Mouse (Mus musculus) midbrain, postnatal 0 days (tissue): ENCODE data around the gene Sema5a. TPM values are rescaled to one million over a fixed set of nuclear protein-coding genes. Genes with fewer than 3 reads are reported as not detected.
A peak's percentile ranks its signal among the peaks of the same experiment; 100 is the strongest.

ENCODE experiments used
- ATAC-seq: fragments of 200-750 bp; cut with Nextera tagmentation; 2 replicates; pipeline ENCODE4 v1.8.0; 2017; ENCODE audit warnings: moderate number of reproducible peaks, mild to moderate bottlenecking, moderate TSS enrichment, moderate library complexity; ENCODE audit not compliant: low FRiP score
- DNase-seq: peaks from one replicate; pipeline ENCODE4 v3.0.0-alpha.2; 2015; ENCODE audit warnings: low spot score
- H3K27ac ChIP-seq: fragments of 300-500 bp; sonication (generic); 2 replicates; pipeline ENCODE4 v1.5.1; 2014; ENCODE audit warnings: low read depth, mild to moderate bottlenecking, low read length, mixed read lengths
- H3K27me3 ChIP-seq: fragments of 300-500 bp; sonication (generic); 2 replicates; pipeline ENCODE4 v1.6.1; 2014; ENCODE audit warnings: low read length, control low read depth, mixed read lengths; ENCODE audit not compliant: insufficient read depth
- H3K36me3 ChIP-seq: fragments of 300-500 bp; sonication (generic); 2 replicates; pipeline ENCODE4 v1.6.1; 2014; ENCODE audit warnings: low read length, control low read depth, mixed read lengths; ENCODE audit not compliant: insufficient read depth
- H3K4me1 ChIP-seq: fragments of 300-500 bp; sonication (generic); 2 replicates; pipeline ENCODE4 v1.6.1; 2014; ENCODE audit warnings: mild to moderate bottlenecking, control low read depth, antibody characterized with exemption, low read length, mixed read lengths; ENCODE audit not compliant: insufficient read depth
- H3K4me2 ChIP-seq: fragments of 300-500 bp; sonication (generic); 2 replicates; pipeline ENCODE4 v1.6.1; 2014; ENCODE audit warnings: low read depth, mild to moderate bottlenecking, low read length, mixed read lengths; ENCODE audit not compliant: poor library complexity, severe bottlenecking
- H3K4me3 ChIP-seq: fragments of 300-500 bp; sonication (generic); 2 replicates; pipeline ENCODE4 v1.5.1; 2014; ENCODE audit warnings: low read depth, mild to moderate bottlenecking, low read length, moderate library complexity
- H3K9ac ChIP-seq: fragments of 300-500 bp; sonication (generic); replicated peaks from 2 replicates; pipeline ENCODE4 v1.6.1; 2014; ENCODE audit warnings: mild to moderate bottlenecking, low read length, moderate library complexity, mixed read lengths; ENCODE audit not compliant: poor library complexity, severe bottlenecking
- H3K9me3 ChIP-seq: fragments of 300-500 bp; sonication (generic); 2 replicates; pipeline ENCODE4 v1.6.1; 2016; ENCODE audit warnings: low read length, control low read depth
- CTCF ChIP-seq: IDR thresholded peaks from 2 replicates; pipeline ENCODE4 v1.5.1; 2016; ENCODE audit warnings: antibody characterized with exemption, mild to moderate bottlenecking
- WGBS: fragments of 180-500 bp; shearing (Covaris S2); extraction: QIAGEN DNeasy Blood & Tissue Kit; methylation state at CpG from one replicate; pipeline ENCODE4 v1.1.7; 2014; 5-methylcytosine and 5-hydroxymethylcytosine counted together
- polyA plus RNA-seq: library from polyadenylated mRNA; unstranded; fragments of >200 nt; fragmentation: Nextera tagmentation; extraction: Ambion mirVana; gene quantifications from 2 replicates; pipeline ENCODE4 v1.2.1, GENCODE M21; 2015
- total RNA-seq: library from RNA; depleted of rRNA; stranded (reverse); fragments of >200 nt; gene quantifications from 2 replicates; pipeline ENCODE4 v1.2.3, GENCODE M21; 2014

The Sema5a gene
- total and polyA plus RNA-seq, 2 experiments from 2014 or later = 5.8 to 26.5 TPM

DNA sequence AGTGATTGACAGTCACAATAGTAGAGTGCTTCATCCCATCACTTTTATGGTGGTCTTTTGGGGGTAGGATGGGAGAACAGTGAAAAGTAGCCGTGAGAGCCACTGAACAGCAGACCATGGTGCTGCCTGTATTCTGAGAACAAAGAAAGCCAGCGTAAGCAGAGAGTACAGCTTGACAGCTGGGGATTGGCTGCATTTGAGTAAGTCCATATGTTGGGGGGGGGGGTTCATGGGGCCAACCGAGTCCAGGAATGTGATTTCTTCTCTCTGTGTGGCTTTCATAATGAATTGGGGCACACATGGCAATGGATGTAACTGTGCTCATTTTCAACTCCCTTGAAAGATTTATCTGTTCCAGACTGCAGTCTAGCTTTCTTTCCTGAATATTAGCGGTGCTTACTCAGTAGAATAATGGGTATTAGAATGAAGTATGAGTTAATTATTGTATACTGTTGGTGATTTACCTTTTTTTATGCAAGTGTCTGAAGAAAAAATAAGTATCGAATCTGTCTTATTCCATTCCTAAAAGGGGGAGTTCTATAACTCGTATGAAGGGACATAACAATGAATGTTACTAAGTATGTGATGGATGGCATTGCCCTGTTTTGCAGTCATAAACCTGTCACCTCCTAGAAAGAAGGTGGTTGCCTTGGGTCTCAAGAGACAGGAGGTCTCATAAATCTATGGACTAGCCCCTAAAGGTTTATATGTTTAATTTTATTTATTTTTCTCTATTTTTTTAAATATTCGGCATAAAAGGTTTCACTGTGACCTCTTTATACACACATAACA, 203.1 kb downstream of the Sema5a start:
- Histone ChIP-seq H3K27ac (no peak overlapping the region), H3K9me3 (no peaks in the 10 kb centered on the region), H3K36me3 (no peaks in the 10 kb centered on the region), H3K4me1 (no peaks in the 10 kb centered on the region; the same call in 1 of the 2 replicates), H3K27me3 (no peaks in the 10 kb centered on the region), H3K9ac (no peak overlapping the region), H3K4me2 (no peak overlapping the region), H3K4me3 (no peak overlapping the region)
- no peak for TF ChIP-seq CTCF
- DNase-seq (no peak), ATAC-seq (no peak)
- 68% methylated on average over 7 of the region's 7 CpGs for WGBS

DNA sequence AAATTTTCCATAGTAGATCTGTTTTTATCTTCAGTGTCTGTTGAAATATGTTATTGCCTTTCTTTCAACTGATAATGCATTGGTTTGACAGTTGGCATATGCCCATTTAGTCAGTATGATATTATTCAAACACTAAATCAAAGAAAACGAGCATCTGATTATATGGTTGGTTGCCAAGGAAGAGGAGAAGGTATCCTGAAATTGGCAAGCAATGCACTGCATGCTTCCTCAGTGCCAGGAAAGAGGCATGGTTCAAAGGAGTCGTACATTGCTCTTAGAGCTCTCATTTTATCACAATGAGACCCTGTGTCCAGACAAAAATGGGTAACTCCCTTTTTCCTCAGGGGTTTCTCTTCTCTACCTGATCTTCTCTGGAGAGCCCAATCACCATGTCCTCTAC, 214.4 kb downstream of the Sema5a start:
- DNase-seq (peak; percentile 41), ATAC-seq (no peak)
- Histone ChIP-seq H3K4me3 (no peak overlapping the region), H3K4me2 (no peak overlapping the region), H3K4me1 (no peaks in the 10 kb centered on the region), H3K9me3 (no peaks in the 10 kb centered on the region), H3K36me3 (no peaks in the 10 kb centered on the region), H3K27ac (no peak overlapping the region), H3K9ac (no peak overlapping the region), H3K27me3 (no peaks in the 10 kb centered on the region)
- TF ChIP-seq CTCF = no peak
- WGBS = 54% methylated on average over 2 of the region's 2 CpGs

DNA sequence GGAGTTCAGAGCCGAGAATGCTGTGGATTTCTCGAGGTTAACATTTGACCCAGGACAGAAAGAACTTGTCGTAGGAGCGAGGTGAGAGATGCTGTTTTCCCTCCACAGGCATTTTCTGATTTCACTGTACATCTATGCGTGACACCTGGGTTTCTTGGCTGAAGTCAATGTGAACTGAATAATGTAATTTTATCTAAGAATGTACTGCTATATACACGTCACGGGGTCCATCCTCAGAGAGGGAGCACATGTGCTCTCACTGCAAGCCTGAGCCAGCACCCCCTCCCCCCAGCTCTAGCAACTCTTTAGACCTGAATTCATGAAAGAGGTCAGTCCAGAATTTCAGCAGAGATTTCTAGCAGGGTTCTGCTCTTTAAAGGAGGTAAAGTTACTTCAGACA, 215.6 kb downstream of the Sema5a start:
- no peak for TF ChIP-seq CTCF

DNA sequence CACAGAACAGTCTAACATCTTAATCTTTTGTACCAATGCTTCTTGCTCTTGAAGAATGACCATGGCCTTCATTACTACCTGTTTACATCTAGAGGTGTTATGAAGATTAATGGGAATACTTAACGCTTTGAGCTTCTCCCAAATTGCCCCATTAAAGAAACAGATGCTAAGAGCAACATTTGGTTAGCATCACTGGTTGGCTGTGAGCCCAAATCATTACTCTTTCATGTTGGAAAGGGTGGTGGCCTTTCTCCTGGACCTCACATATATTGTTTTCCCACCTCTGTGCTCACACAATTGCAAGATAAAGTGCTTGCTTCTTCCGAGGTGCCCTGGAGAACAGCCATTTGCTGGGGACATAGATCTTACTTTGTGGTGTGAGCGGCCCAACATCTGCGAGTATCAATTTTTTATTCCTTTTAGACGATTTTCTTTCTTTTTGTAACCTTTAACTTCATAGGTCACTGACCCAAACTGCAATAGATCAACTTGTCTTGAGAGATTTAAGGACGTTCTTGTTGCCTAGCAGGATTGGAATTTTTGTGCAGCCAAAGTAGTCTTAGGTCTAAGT, 227.0 kb downstream of the Sema5a start:
- Histone ChIP-seq H3K9ac (no peak overlapping the region), H3K27me3 (no peaks in the 10 kb centered on the region), H3K36me3 (no peaks in the 10 kb centered on the region), H3K27ac (no peak overlapping the region), H3K4me2 (no peak overlapping the region), H3K4me1 (no peaks in the 10 kb centered on the region), H3K9me3 (no peaks in the 10 kb centered on the region), H3K4me3 (no peak overlapping the region)
- TF ChIP-seq CTCF = no peak
- ATAC-seq (no peak), DNase-seq (no peak)
- 85% methylated on average over 6 of the region's 6 CpGs for WGBS

More for the DNA sequence above, 215.6 kb downstream of the Sema5a start:
- H3K27ac ChIP-seq = no peak overlapping the region
- DNase-seq (no peak), ATAC-seq (no peak)
- no peaks in the 10 kb centered on the region for H3K36me3 ChIP-seq
- WGBS = 84% methylated on average over 7 of the region's 7 CpGs
- H3K4me2 ChIP-seq = no peak overlapping the region
- H3K4me3 ChIP-seq = no peak overlapping the region
- H3K9me3 ChIP-seq = no peaks in the 10 kb centered on the region
- no peaks in the 10 kb centered on the region for H3K27me3 ChIP-seq
- H3K9ac ChIP-seq = no peak overlapping the region
- H3K4me1 ChIP-seq = no peaks in the 10 kb centered on the region

DNA sequence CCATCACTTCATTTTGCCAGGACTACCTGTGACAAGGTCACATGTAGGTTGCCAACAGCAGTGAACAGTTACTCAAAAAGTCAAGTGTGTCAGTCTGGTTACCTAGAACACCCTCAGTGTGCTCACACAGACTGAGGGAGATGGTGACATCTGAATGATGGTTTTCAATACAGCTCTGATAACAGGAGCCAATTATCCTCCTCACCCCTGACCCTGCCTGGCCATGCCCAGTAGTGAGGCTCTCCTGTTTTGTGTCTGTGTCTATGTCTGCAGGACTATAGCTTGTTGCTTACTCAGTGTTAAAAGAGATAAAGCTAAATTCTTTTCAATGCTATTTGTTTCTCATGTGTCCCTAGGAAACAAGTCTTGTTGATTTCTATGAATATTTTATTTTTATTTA, 236.1 kb downstream of the Sema5a start:
- no peaks in the 10 kb centered on the region for H3K4me1 ChIP-seq
- no peak overlapping the region for H3K27ac ChIP-seq
- no peak overlapping the region for H3K9ac ChIP-seq
- DNase-seq (no peak), ATAC-seq (peak; percentile 62; the same call in 1 of the 2 replicates)
- no peaks in the 10 kb centered on the region for H3K27me3 ChIP-seq
- TF ChIP-seq CTCF = no peak
- H3K4me3 ChIP-seq = no peak overlapping the region
- H3K36me3 ChIP-seq = no peaks in the 10 kb centered on the region
- no peaks in the 10 kb centered on the region for H3K9me3 ChIP-seq
- H3K4me2 ChIP-seq = no peak overlapping the region
